Mouse (Mus musculus) heart, postnatal 4 days (tissue): ENCODE data around the gene Gm3542. TPM values are rescaled to one million over a fixed set of nuclear protein-coding genes. Genes with fewer than 3 reads are reported as not detected.
"Not testable (repeated sequence)": the region's sequence is repeated elsewhere in the genome, so short reads cannot be mapped to it uniquely, and the experiment has no call there.

ENCODE experiments used
- DNase-seq: peaks from one replicate; pipeline ENCODE4 v3.0.0; 2021
- total RNA-seq, 2 experiments: library from RNA; stranded (reverse); gene quantifications; 2 replicates each; pipeline ENCODE4 v1.2.3; 2021

Gene Gm3542
- not detected for total RNA-seq

DNA sequence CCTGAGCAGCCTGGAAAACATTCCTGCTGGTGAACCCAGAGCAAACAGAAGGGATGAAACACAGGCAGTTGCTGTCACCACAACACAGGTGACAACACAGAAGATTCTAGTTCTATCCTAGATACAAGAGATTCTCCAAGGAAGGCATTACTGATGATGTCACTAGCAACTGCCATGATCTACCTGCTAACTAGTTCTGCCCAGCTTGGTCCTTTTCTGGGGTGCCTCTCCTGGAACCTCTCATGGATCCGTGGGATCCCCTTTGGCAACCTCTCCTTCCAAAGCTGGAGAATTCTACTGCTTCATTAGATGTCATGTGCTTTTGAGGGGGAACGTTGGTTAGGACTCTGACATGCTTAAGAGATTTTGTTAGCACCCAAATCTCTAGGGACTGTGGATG is at the start of gene Gm3542:
TSS of gene Gm3542 (minus strand) at position 101 of the 400 bp plus-strand sequence.
- DNase-seq: not testable (repeated sequence)

Other genes starting within 250 kb of the Gm3542 start
- gene Gm8279, start 203.4 kb downstream of the Gm3542 start, total RNA-seq: not detected
- gene Gm3317, start 170.4 kb downstream of the Gm3542 start, total RNA-seq: not detected
- not detected for gene Gm8271, start 149.1 kb downstream of the Gm3542 start, total RNA-seq
- not detected for gene Gm3526, start 74.3 kb downstream of the Gm3542 start, total RNA-seq
- under 1 TPM in 1 of 2 experiments, not detected in 1; 0.16 TPM for gene Gm3500, start 54.1 kb upstream of the Gm3542 start, total RNA-seq
- gene Gm3194, start 120.5 kb upstream of the Gm3542 start, total RNA-seq: 1 to 10 TPM; 1.8 to 1.9 TPM
- not detected for gene Gm8246, start 142.9 kb upstream of the Gm3542 start, total RNA-seq
- not detected for gene Gm3187, start 149.3 kb upstream of the Gm3542 start, total RNA-seq
- gene Gm3488, start 166.7 kb upstream of the Gm3542 start, total RNA-seq: under 1 TPM; 0.57 to 0.68 TPM
- not detected for gene Gm3532, start 203.6 kb upstream of the Gm3542 start, total RNA-seq